Mouse (Mus musculus): ENCODE data around the gene Ccl3.

The Ccl3 gene

DNA sequence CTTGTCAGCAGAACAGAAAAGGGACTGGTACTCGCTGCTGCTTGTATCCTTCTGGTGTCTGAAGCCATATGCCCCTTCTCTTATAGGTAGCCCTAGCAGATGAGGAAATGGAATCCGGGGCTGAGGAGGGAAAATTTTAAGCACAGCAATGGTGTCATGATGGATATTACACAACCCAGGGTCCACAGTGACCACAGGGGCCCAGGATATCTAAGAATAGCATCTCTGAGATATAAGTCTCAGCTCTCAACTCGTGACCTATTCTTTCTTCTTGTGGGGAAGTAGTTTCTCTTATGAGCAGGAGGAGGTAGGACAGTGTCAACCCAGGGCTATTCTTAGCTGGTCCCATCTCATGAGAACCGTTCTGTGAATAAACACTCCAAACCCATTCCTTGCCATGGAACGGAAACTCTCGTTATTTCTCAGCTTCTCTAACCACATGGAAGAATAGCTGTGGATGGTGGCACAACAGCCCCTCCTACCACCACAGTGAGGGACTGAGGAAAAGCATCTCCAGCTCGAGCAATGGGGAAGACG is at the start of gene Ccl3:
TSS of gene Ccl3 (minus strand) at position 51 of the 537 bp plus-strand sequence.
- no peak for DNase-seq (ENCODE audit: low spot score)

GRCm38 (mm10) chr11:83692008-83692407 is 42.9 kb upstream of the Ccl3 start:
- no peak for DNase-seq (ENCODE audit: low spot score)

GRCm38 (mm10) chr11:83689918-83690317 is 40.8 kb upstream of the Ccl3 start:
- no peak for DNase-seq (ENCODE audit: low spot score)

DNA sequence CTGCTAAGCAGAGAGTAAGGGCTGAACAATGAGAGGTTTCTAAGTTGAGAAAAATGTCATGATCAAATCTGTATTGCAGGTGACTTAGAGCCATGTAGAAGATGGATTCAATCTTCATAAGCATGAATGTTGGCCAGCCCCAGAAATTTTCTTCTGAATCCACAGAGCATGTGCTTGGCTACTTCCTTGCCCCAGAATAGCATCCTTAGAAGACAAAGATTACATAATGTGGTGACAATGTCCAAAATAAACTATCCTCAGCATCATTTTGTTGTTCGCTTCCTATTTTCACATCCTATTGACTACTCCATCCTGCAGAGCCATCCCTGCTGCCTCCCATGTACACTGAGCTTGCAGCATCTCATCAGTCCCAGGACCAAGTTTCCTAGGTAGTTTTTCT is 26.5 kb upstream of the Ccl3 start:
- no peak for DNase-seq (ENCODE audit: low spot score)

DNA sequence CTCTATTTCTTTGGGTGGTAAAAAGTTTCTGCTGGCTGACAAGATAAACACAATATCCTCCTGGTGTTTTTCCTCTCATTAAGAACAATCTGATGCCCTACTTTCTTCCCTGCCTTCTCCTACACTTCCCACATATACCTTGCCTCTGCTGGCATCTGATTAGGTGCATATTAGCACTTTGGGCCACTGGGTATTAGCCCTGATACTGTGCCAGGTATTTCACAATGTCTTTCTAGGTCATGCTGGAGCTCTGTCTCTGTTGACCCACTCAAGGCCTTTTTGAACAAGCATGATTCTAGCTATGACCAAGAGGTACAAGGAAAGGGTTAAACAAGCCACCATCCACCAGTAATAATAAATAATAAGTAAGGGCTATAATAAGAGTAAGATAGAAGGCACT is 22.6 kb upstream of the Ccl3 start:
- DNase-seq (ENCODE audit: low spot score), result no peak

DNA sequence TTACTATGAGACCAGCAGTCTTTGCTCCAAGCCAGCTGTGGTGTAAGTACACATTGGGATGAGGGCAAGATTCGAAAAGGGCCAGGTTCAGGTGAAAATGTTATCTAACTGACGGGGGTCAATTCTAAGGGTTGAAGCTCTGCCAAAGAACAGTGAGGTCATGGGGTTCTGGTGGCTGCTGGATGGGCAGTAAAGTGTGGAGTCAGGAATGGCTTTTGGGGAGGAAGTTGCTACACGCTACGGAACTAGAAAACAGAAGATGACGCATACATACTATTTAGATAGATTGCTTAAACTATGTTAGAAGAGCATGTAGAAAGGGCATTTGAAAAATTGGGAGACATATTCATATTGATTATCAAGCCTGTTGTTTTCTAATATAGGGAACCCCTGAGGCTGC is 14.4 kb upstream of the Ccl3 start:
- DNase-seq (ENCODE audit: low spot score), result no peak

- no peak for DNase-seq (ENCODE audit: low spot score)
These were observed 13.0 kb upstream of the Ccl3 start, which contains the start of gene Ccl4 for GRCm38 (mm10) chr11:83662204-83662603. Gene Ccl4 (plus strand): TSS chr11:83662584.

DNA sequence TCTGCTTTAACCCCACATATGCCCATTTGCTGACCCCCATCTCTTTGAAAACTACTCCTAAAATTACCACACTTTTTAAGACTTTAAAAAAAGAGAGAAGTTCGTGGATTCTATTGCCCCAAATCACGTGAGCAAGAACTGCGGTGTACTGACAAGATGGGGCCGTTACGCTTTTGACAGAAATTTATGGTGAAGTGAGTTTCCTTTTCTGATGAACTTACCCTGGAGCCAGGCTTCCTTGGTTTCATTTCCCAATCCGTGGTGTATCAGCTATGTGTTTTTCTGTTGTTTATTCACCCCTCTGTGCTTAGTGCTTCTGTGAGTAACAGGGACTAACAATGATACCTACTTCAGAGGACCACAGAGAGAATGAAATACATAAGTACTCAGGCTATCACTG is 9.6 kb upstream of the Ccl3 start:
- no peak for DNase-seq (ENCODE audit: low spot score)

GRCm38 (mm10) chr11:83657508-83657907 is 8.4 kb upstream of the Ccl3 start:
- DNase-seq (ENCODE audit: low spot score), result no peak

GRCm38 (mm10) chr11:83654606-83655005 is 5.5 kb upstream of the Ccl3 start:
- no peak for DNase-seq (ENCODE audit: low spot score)

DNA sequence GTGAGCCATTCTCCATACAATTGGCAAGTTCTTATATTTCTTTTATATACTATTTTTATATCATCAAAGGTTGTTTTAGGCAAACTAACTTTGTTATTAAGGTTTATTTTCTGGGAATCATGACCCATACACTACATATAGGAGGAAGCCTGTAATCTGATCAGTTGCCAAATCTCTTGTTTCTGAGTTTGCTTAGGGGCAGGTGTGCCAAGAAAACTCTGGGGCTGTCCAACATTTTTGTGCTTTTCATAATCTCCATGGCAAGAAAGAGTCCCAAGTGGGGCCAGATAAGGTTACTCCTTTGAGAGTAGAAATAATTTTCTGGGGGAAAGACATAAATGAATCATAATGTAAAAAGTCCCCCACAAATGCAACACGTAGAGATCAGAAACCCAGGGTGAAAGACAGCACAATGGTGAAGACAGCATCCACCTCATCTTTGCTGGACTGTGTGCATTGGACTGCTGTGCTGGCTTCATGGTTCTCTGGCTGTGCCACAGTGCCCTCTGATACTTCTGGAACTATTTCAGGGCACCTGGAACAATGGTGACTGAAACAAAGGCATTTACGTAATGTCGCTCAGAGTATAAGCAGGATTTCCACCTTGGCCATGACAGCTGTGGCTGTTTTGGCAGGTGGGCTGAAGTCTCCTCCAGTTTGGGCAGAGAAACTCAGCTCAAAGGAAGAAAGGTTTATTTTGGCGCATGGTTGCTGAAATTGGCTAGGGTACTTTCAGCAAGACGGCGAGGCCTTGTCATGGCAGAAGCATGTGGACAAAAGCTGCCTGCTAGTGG is 2.6 kb downstream of the Ccl3 start:
- DNase-seq (ENCODE audit: low spot score), result no peak

- no peak for DNase-seq (ENCODE audit: low spot score)
These were observed 3.6 kb downstream of the Ccl3 start, which contains the start of gene Rpl9-ps1 for GRCm38 (mm10) chr11:83645521-83645920. Gene Rpl9-ps1 (minus strand): TSS chr11:83645621.

DNA sequence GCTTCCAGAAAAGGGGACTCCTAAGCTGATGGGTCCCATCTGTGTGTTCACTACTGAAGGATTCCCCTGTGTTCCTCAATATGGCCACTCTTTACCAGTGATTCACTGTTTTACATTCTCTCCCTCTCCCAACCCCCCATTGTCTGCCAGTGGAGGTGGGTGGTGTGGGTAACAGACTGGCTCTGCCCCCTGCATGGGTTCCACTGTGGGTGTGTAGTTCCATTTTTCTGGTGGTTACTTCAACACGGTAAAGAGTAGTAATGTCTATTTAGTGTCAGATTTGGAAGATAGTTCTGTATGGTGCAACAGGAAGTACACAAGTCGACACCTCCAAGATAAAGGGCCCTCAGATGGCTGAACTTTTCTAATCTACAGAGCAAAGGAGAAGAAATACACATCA is 7.9 kb downstream of the Ccl3 start:
- no peak for DNase-seq (ENCODE audit: low spot score)

DNA sequence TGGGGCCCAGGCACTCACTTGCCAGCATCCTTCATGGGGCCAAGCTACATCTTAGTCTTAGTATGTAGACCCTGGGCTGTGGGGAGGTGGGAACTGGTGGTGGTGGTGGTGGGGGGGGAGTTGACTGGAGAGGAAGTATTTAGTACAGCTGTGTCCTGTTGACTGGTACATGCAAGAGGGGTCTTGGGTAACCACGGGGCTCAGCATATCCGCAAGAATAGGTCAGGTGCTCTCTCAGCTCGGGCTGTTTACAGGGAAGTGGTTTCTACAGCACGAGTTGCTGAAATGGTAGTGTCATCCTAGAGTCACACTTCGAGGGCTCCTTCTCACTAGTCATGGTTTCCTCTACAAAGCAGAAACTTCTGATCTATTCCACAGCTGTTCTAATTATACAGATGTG is 9.0 kb downstream of the Ccl3 start:
- no peak for DNase-seq (ENCODE audit: low spot score)

GRCm38 (mm10) chr11:83639533-83639932 is 9.6 kb downstream of the Ccl3 start:
- no peak for DNase-seq (ENCODE audit: low spot score)

GRCm38 (mm10) chr11:83638934-83639333 is 10.2 kb downstream of the Ccl3 start:
- DNase-seq (ENCODE audit: low spot score), result no peak

GRCm38 (mm10) chr11:83636742-83637235 is 12.4 kb downstream of the Ccl3 start:
- no peak for DNase-seq (ENCODE audit: low spot score)

- no peak for DNase-seq (ENCODE audit: low spot score)
These were observed 14.3 kb downstream of the Ccl3 start for GRCm38 (mm10) chr11:83634898-83635297.

DNA sequence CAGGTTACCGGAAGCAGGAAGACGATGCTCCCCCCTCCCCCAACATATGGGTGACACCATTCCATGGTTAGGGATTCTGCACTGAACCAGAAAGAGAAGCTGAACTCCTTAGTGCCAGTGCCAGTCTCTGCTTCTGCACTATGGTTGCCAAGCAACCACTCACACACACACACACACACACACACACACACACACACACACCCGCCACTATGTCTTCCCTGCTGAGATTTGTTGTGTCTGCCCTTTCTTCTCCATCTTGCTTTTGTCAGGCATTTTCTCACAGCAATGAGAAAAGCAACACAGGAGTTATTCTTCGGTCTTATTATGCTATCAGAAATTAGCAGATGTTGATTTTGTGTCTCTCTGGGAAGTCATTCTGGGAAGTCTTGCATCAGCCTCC is 14.7 kb downstream of the Ccl3 start:
- DNase-seq (ENCODE audit: low spot score), result no peak

DNA sequence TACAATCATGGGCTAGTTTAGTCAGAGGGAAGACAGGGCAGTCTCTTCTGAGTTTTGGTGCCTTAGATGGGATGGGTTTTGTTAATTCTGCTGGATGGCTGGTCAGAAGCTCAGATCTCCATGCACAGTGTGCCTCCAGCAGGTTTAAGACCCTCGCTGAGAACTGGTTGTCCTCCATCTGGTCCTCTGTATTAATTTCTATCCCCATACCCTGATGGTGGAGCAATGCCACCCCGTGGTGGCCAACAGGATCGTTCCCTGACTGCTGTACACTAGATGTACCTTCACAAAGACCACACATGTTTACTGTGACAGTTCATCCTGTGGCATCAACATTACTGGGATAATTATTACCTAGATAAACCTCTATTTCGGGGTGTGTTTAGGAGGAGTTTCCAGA is 16.4 kb downstream of the Ccl3 start:
- DNase-seq (ENCODE audit: low spot score), result peak; percentile 10

- DNase-seq (ENCODE audit: low spot score), result no peak
These were observed 18.1 kb downstream of the Ccl3 start for GRCm38 (mm10) chr11:83631065-83631464.

DNA sequence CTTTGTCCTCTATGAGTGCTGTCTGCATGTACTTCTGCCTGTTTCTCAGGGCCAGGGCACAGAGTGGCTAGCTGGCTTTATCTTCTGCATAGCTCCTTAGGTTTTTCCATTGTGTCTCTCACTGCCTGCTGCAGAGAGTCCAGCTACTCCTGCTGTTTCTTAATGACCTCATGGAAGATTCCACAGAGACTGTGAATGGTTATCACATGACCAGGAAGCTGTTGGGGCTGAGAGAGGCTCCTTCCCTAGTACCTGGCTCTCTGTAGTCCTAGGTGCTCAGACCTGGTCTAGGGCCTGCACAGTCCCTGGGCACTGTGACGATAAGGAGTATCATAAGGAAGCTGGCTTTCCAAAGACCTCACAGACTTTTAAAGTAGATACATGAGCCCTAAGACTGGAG is 18.5 kb downstream of the Ccl3 start:
- no peak for DNase-seq (ENCODE audit: low spot score)

DNA sequence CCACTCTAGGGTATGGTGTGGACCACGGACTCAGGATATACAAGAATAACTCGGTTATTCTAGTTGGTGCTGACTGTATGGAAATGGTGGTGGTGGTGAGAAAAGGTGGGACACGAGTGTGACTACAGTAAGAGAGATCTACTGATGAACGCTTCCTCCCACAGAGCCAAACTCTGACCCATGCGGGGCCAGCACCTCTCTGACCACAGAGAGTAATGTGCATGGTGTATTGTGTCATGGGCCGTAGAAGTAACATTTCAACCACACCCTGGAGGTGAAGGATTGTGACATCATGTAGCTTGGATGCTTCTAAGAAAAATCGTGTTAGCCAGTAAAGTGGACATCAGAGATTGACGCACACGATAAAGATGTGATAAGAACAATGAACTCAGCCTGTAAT is 20.3 kb downstream of the Ccl3 start:
- no peak for DNase-seq (ENCODE audit: low spot score)

DNA sequence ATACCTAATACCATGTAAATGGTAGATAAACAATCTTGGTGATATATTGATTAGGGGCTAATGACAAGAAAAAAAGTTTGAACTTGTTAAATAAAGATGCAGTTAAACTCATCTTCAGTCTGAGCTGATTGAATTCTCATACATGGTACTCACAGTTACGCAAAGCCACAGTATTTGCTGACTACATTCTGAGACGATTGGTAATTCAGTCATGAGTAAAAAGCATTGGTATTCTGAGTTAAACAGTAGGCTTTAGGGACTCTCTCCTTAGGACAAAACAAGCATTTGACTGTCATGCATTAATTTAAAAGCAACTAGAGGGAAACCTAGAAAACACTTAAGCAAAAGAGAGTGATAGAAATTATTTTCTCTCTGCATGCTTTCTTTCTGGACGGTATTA is 25.6 kb downstream of the Ccl3 start:
- no peak for DNase-seq (ENCODE audit: low spot score)
